Mouse (Mus musculus) liver, embryonic 14.5 days (tissue): ENCODE results near the gene Olfr433.

Experiments
- CTCF ChIP-seq: IDR thresholded peaks from 2 replicates; pipeline ENCODE4 v1.5.1; 2016; ENCODE audit warnings: antibody characterized with exemption, low read depth, control low read depth
- EP300 ChIP-seq: IDR thresholded peaks from 2 replicates; pipeline ENCODE4 v1.6.1; 2016; ENCODE audit warnings: antibody characterized with exemption, low read depth

- TF ChIP-seq CTCF (no peak), EP300 (no peak)
Observed at GRCm38 (mm10) chr1:174051931-174052536, 11.5 kb downstream of the Olfr433 start.
